Mouse (Mus musculus): ENCODE measurements around the gene Echs1.

GRCm38 (mm10) chr7:140126022-140126350 is 9.7 kb upstream of the Echs1 start:
- TF ChIP-seq CTCF (IDR thresholded peaks at IDR 0.05; ENCODE audit: low read depth, low read length), result no peak
- no peak for TF ChIP-seq POLR2A (IDR thresholded peaks at IDR 0.05; ENCODE audit: insufficient read depth, low read length)
- TF ChIP-seq EP300 (IDR thresholded peaks at IDR 0.05; ENCODE audit: insufficient read depth, low read depth, low read length), result no peak

Data from ES-Bruce4 (cell line).